Mouse (Mus musculus) heart, postnatal 0 days (tissue): ENCODE measurements at regions not wholly inside any gene's neighbourhood (a gene's known extent, or its start where the extent isn't known, plus 50 kb on each side); places are given as distances from the start of the nearest gene placed in this dataset.

Source experiments
- ATAC-seq: fragments of 200-750 bp; cut with Nextera tagmentation; 2 replicates; pipeline ENCODE4 v1.8.0; 2017; ENCODE audit warnings: low read depth, moderate number of reproducible peaks, moderate library complexity; ENCODE audit not compliant: insufficient read depth
- DNase-seq: peaks from one replicate; pipeline ENCODE4 v3.0.0-alpha.2; 2016; ENCODE audit warnings: low spot score
- H3K27ac ChIP-seq: fragments of 300-500 bp; sonication (generic); 2 replicates; pipeline ENCODE4 v1.5.1; 2014; ENCODE audit warnings: low read depth, mild to moderate bottlenecking
- H3K27me3 ChIP-seq: fragments of 300-500 bp; sonication (generic); 2 replicates; pipeline ENCODE4 v1.6.1; 2014; ENCODE audit warnings: low read length, mixed read lengths; ENCODE audit not compliant: control insufficient read depth, insufficient read depth
- H3K36me3 ChIP-seq: fragments of 300-500 bp; sonication (generic); replicated peaks from 2 replicates; pipeline ENCODE4 v1.6.1; 2014; ENCODE audit warnings: low read length, mixed read lengths; ENCODE audit not compliant: control insufficient read depth, insufficient read depth
- H3K4me1 ChIP-seq: fragments of 300-500 bp; sonication (generic); 2 replicates; pipeline ENCODE4 v1.6.1; 2014; ENCODE audit warnings: antibody characterized with exemption; ENCODE audit not compliant: control insufficient read depth, insufficient read depth
- H3K4me2 ChIP-seq: fragments of 300-500 bp; sonication (generic); 2 replicates; pipeline ENCODE4 v1.6.1; 2014; ENCODE audit warnings: low read depth, mild to moderate bottlenecking, low read length, moderate library complexity
- H3K4me3 ChIP-seq: fragments of 300-500 bp; sonication (generic); 2 replicates; pipeline ENCODE4 v1.5.1; 2014; ENCODE audit warnings: low read depth, low read length
- H3K9ac ChIP-seq: fragments of 300-500 bp; sonication (generic); replicated peaks from 2 replicates; pipeline ENCODE4 v1.6.1; 2014; ENCODE audit warnings: low read depth, low read length, mixed read lengths
- H3K9me3 ChIP-seq: fragments of 300-500 bp; sonication (generic); replicated peaks from 2 replicates; pipeline ENCODE4 v1.6.1; 2016; ENCODE audit warnings: low read length; ENCODE audit not compliant: control insufficient read depth
- CTCF ChIP-seq: IDR thresholded peaks from 2 replicates; pipeline ENCODE4 v1.5.1; 2016; ENCODE audit warnings: antibody characterized with exemption, control low read depth, low read depth
- EP300 ChIP-seq: IDR thresholded peaks from 2 replicates; pipeline ENCODE4 v1.6.1; 2016; ENCODE audit warnings: antibody characterized with exemption, low read depth
- WGBS: fragments of 180-500 bp; shearing (Covaris S2); extraction: QIAGEN DNeasy Blood & Tissue Kit; methylation state at CpG from one replicate; pipeline ENCODE4 v1.1.7; 2014; 5-methylcytosine and 5-hydroxymethylcytosine counted together

- Histone ChIP-seq H3K36me3 (no peaks in the 10 kb centered on the region), H3K4me1 (no peaks in the 10 kb centered on the region), H3K4me3 (no peak overlapping the region), H3K27me3 (0 out of 2 replicates have a peak, but pooled peaks cover 3% of the 10 kb centered on the region), H3K9ac (no peak overlapping the region), H3K4me2 (no peak overlapping the region), H3K27ac (no peak overlapping the region), H3K9me3 (no peaks in the 10 kb centered on the region)
- 88% methylated on average over 6 of the region's 6 CpGs for whole genome bisulfite sequencing
- ATAC-seq: no peak
- DNase-seq: no peak
- TF ChIP-seq CTCF (no peak), EP300 (no peak)
Observed at GRCm38 (mm10) chr13:37689127-37689777, 88.9 kb upstream of the Rreb1 start.

- Histone ChIP-seq H3K27ac (no peak overlapping the region), H3K4me2 (no peak overlapping the region), H3K36me3 (no peaks in the 10 kb centered on the region), H3K27me3 (0 out of 2 replicates have a peak, but pooled peaks cover 3% of the 10 kb centered on the region), H3K9me3 (no peaks in the 10 kb centered on the region), H3K4me1 (no peaks in the 10 kb centered on the region), H3K4me3 (no peak overlapping the region), H3K9ac (no peak overlapping the region)
- DNase-seq (no peak), ATAC-seq (no peak)
- WGBS: 73% methylated on average over 5 of the region's 5 CpGs
- TF ChIP-seq CTCF: no peak
- no peak for TF ChIP-seq EP300
Observed at GRCm38 (mm10) chr13:37691855-37692445, 86.2 kb upstream of the Rreb1 start.

- no peaks in the 10 kb centered on the region for H3K36me3 ChIP-seq
- no peak overlapping the region for H3K4me2 ChIP-seq
- no peaks in the 10 kb centered on the region for H3K4me1 ChIP-seq
- H3K27ac ChIP-seq: no peak overlapping the region
- no peak overlapping the region for H3K4me3 ChIP-seq
- TF ChIP-seq CTCF (no peak), EP300 (no peak)
- H3K27me3 ChIP-seq: 0 out of 2 replicates have a peak, but pooled peaks cover 3% of the 10 kb centered on the region
- 80% methylated on average over 3 of the region's 3 CpGs for WGBS
- no peak for ATAC-seq
- no peak overlapping the region for H3K9ac ChIP-seq
- no peak for DNase-seq
- no peaks in the 10 kb centered on the region for H3K9me3 ChIP-seq
Observed at GRCm38 (mm10) chr13:37693617-37694016, 84.6 kb upstream of the Rreb1 start.

- DNase-seq (no peak), ATAC-seq (no peak)
- WGBS: 48% methylated on average over 1 of the region's 1 CpGs
Observed at GRCm38 (mm10) chr13:37704475-37704874, 73.7 kb upstream of the Rreb1 start.

GRCm38 (mm10) chr13:37705482-37705881, 72.7 kb upstream of the Rreb1 start:
- no peak overlapping the region for H3K4me3 ChIP-seq
- H3K4me2 ChIP-seq: no peak overlapping the region
- no peaks in the 10 kb centered on the region for H3K36me3 ChIP-seq
- H3K9me3 ChIP-seq: no peaks in the 10 kb centered on the region
- 25% methylated on average over 2 of the region's 2 CpGs for WGBS
- no peak overlapping the region for H3K9ac ChIP-seq
- ATAC-seq: no peak
- H3K27me3 ChIP-seq: no peaks in the 10 kb centered on the region
- no peak for TF ChIP-seq EP300
- no peak for TF ChIP-seq CTCF
- no peaks in the 10 kb centered on the region for H3K4me1 ChIP-seq
- no peak for DNase-seq
- H3K27ac ChIP-seq: no peak overlapping the region

More at GRCm38 (mm10) chr13:37704475-37704874, 73.7 kb upstream of the Rreb1 start:
- H3K4me2 ChIP-seq: no peak overlapping the region
- no peaks in the 10 kb centered on the region for H3K9me3 ChIP-seq
- no peak overlapping the region for H3K4me3 ChIP-seq
- no peaks in the 10 kb centered on the region for H3K4me1 ChIP-seq
- no peak for TF ChIP-seq CTCF
- TF ChIP-seq EP300: no peak
- H3K27ac ChIP-seq: no peak overlapping the region
- no peak overlapping the region for H3K9ac ChIP-seq
- no peaks in the 10 kb centered on the region for H3K36me3 ChIP-seq
- H3K27me3 ChIP-seq: no peaks in the 10 kb centered on the region
